Mouse (Mus musculus): Measurements from ENCODE around the gene Cd55. TPM values are rescaled to one million over a fixed set of nuclear protein-coding genes. Genes with fewer than 3 reads are reported as not detected.
"Not testable (repeated sequence)": the region's sequence is repeated elsewhere in the genome, so short reads cannot be mapped to it uniquely, and the experiment has no call there.

Cd55 gene
- total RNA-seq, 4 experiments from 2014 or later: 6.9 to 9.8 (median 8.3) TPM

DNA sequence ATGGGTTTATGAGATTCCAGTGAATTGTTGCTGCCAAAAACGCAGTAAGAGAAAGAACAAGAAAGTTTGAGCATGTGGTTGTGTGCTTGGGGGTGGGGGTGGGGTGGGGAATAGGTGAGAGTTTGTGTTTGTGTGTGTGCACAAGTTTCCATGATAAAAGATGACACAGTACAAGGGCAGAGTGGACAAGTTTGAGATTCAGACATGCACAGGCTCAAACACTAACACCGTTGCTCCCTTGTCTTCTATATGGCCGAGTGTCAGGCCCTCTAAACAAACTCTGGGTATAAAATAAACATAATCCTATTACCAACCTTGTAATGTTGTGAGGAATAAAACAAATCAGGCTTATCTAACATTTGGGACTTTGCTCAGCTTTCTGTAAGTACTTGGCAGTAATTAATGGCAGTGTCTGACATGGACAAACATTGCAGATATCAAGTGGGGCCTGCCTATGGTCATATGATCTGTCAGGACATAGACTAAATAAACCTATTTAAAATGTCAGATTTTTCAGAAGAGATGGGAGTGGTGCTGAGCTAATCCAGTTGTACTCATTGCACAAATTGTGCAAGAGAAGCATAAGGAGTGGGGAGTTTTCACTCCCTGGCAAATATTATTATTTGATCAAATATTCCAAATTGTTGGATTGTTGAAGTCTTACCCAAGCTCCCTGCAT is 35.2 kb downstream of the Cd55 start:
- not testable (repeated sequence) for DNase-seq (ENCODE audit: low spot score)

DNA sequence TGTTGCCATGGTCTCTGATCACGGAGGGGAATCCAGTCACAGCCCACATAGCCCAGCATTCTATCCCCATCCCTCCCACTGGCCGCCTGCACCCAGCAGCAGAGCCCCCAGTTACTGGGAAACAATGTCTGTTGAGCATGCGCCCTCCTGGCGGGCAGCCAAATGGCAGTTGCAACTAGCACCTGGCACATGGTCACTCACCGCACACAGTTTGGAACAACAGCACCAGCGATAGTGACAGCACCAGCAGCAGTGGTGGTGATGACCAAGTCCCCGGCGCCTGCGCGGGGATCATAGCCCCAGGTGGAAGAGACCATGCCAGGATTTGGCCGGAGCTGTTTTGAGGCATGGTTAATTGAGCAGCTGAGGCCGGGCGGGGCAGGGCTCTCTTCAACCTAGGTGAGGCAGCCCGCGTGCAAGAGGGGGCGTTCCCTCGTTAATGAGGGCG is 39.9 kb downstream of the Cd55 start, which contains the start of gene Cd55b:
Cd55b (minus strand) TSS at position 346 of the 448 bp plus-strand sequence.
- DNase-seq (ENCODE audit: low spot score): no peak

DNA sequence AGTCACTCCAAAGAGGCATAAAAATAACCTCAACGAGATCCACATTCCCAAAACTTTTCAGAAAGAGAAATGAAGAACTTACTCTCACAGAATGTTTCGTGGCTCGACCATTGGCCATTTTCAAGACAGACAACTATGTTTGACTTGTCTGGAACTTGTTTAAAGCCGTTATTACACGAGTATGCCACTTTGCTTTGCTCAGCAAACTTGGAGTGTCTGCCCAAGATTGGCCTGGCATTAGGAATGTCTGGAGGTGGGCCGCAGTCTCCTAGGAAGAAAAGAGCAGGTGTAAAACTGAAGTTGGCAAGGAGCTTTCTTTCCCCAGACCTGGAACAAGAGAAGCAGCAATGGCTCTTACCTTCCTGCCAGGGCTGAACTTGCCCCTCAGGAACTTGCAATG is 40.5 kb downstream of the Cd55 start:
- not testable (repeated sequence) for DNase-seq (ENCODE audit: low spot score)

GRCm38 (mm10) chr1:130397109-130397508 is 65.4 kb downstream of the Cd55 start:
- not testable (repeated sequence) for DNase-seq (ENCODE audit: low spot score)

Other genes with a start within 250 kb of the Cd55 start
- under 1 TPM in 1 of 4 experiments, not detected in 3; 0.23 TPM for gene Cd55b, start 39.7 kb downstream of the Cd55 start, total RNA-seq (2022)
- not detected for gene Zp3r, start 166.9 kb upstream of the Cd55 start, total RNA-seq (2022)
- gene C4bp, start 198.9 kb upstream of the Cd55 start, total RNA-seq (2022): not detected